Mouse (Mus musculus) heart, postnatal 0 days (tissue): ENCODE data around the gene Slc16a5.

Experiments used
- CTCF ChIP-seq: IDR thresholded peaks from 2 replicates; pipeline ENCODE4 v1.5.1; 2016; ENCODE audit warnings: antibody characterized with exemption, control low read depth, low read depth
- EP300 ChIP-seq: IDR thresholded peaks from 2 replicates; pipeline ENCODE4 v1.6.1; 2016; ENCODE audit warnings: antibody characterized with exemption, low read depth

DNA sequence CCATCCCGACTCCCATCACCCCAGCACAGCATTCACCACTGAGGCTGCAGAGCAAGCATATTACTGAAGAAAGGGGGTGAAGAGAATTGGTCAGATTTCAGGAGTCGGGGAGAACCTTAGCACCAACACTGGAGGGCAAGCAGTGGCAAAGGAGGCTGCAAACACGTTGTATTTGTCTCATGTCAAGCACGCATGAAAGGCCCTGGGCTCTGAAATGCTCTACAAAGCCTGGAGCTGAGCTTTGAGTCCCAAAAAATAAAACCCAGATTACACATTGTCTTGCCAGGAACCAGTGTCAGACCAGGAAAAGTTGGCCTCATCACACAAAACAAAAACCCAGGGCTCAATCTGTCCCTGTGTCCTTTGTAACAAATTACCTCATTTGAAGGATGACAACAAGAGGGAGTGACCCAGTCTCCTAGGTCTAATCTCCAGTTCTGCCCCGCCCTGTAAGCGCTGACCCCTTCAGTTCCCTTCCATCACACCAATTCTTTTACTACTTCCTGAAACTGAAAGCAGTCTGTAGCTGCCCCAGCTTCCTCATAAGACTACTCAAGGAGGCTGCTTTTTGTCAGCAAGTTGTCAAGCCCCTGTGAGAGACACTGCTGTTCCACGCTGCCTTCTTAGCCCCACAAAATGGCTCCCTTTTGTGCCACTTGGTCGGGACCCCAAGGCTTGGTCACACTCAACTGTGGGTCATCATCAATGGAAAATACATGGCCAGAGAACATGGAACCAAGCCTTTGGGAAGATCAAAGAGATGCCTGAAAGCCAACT is 50.3 kb downstream of the Slc16a5 start:
- TF ChIP-seq CTCF (no peak), EP300 (no peak)
